Mouse (Mus musculus) forebrain, embryonic 14.5 days (tissue): ENCODE measurements at regions not wholly inside any gene's neighbourhood (a gene's known extent, or its start where the extent isn't known, plus 50 kb on each side); places are given as distances from the start of the nearest gene placed in this dataset.

Experiments used
- ATAC-seq: fragments of 200-750 bp; cut with Nextera tagmentation; 2 replicates; pipeline ENCODE4 v1.8.0; 2017; ENCODE audit warnings: mild to moderate bottlenecking, moderate library complexity
- DNase-seq: peaks from one replicate; pipeline ENCODE4 v3.0.0-alpha.2; 2015; ENCODE audit warnings: low spot score
- H3K27ac ChIP-seq: fragments of 300-500 bp; sonication (generic); 2 replicates; pipeline ENCODE4 v1.5.1; 2014; ENCODE audit warnings: low read depth, mild to moderate bottlenecking, control low read depth, low read length, moderate library complexity
- H3K27me3 ChIP-seq: fragments of 300-500 bp; sonication (generic); replicated peaks from 2 replicates; pipeline ENCODE4 v1.6.1; 2014; ENCODE audit warnings: low read length, control low read depth, mixed read lengths; ENCODE audit not compliant: control insufficient read depth, insufficient read depth
- H3K36me3 ChIP-seq: fragments of 300-500 bp; sonication (generic); 2 replicates; pipeline ENCODE4 v1.6.1; 2014; ENCODE audit warnings: low read length, control low read depth; ENCODE audit not compliant: control insufficient read depth, insufficient read depth
- H3K4me1 ChIP-seq: fragments of 300-500 bp; sonication (generic); 2 replicates; pipeline ENCODE4 v1.6.1; 2014; ENCODE audit warnings: antibody characterized with exemption, low read length, control low read depth; ENCODE audit not compliant: control insufficient read depth, insufficient read depth
- H3K4me2 ChIP-seq: fragments of 300-500 bp; sonication (generic); 2 replicates; pipeline ENCODE4 v1.6.1; 2014; ENCODE audit warnings: mild to moderate bottlenecking, control low read depth, low read length
- H3K4me3 ChIP-seq: fragments of 300-500 bp; sonication (generic); 2 replicates; pipeline ENCODE4 v1.5.1; 2014; ENCODE audit warnings: low read depth, low read length, control low read depth
- H3K9ac ChIP-seq: fragments of 300-500 bp; sonication (generic); 2 replicates; pipeline ENCODE4 v1.6.1; 2014; ENCODE audit warnings: mild to moderate bottlenecking, low read length, control low read depth, moderate library complexity
- H3K9me3 ChIP-seq: fragments of 300-500 bp; sonication (generic); replicated peaks from 2 replicates; pipeline ENCODE4 v1.6.1; 2016; ENCODE audit warnings: low read length, control low read depth, mixed read lengths; ENCODE audit not compliant: control insufficient read depth
- WGBS: fragments of 180-500 bp; shearing (Covaris S2); extraction: QIAGEN DNeasy Blood & Tissue Kit; methylation state at CpG from one replicate; pipeline ENCODE4 v1.1.7; 2014; 5-methylcytosine and 5-hydroxymethylcytosine counted together

DNA sequence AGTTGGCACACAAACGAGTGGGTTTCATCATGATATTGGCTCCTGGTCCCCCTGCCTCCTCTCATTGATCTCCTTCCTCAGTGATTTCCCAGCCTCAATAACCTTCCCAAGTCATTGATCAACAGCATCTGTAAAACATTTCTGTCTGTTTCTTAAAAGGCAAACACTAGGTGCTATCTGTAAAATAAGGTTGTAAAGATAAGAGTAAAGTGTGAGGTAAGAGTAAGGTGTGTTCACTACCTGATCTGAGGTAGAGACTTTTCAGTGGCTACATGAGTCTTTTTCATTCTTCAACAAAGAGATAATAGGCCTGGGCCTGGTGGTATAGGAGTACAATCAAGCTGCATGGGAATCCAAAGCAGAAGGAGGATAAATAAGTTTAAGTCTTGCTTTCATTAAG lies 55.7 kb downstream of the Plk2 start:
- H3K9ac ChIP-seq = no peak overlapping the region
- WGBS = 16% methylated on average over 1 of the region's 1 CpGs
- H3K36me3 ChIP-seq = no peaks in the 10 kb centered on the region
- H3K4me2 ChIP-seq = no peak overlapping the region
- H3K4me1 ChIP-seq = no peaks in the 10 kb centered on the region
- H3K9me3 ChIP-seq = no peaks in the 10 kb centered on the region
- no peaks in the 10 kb centered on the region for H3K27me3 ChIP-seq
- DNase-seq = no peak
- H3K4me3 ChIP-seq = no peak overlapping the region
- no peak overlapping the region for H3K27ac ChIP-seq
- no peak for ATAC-seq

DNA sequence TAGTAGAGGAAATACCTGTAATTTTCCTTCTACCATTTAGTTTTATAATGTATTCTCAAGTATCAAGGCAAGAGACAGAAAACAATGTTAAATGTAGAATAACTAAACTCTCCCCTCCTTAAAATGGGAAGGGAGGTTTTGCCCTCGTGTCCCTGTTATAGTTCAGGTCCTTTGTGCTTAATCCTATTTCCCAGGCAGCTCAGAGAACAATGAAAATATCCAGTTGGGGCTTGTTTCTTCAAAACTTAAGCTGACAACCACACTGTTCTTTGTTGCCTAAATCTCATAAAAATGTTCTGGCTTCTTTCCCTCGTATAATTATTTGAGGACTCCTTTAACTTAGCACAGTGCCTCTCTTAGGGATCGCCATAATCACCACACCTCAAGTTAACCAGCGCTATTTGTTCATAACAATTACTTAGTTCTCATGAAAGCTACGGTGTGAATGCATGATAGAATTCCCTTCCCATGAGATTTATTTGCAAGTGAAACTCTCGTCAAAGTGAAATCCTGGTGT lies 57.2 kb downstream of the Plk2 start:
- H3K9ac ChIP-seq = no peak overlapping the region
- H3K4me1 ChIP-seq = no peaks in the 10 kb centered on the region
- WGBS = 30% methylated on average over 6 of the region's 6 CpGs
- no peaks in the 10 kb centered on the region for H3K36me3 ChIP-seq
- no peak overlapping the region for H3K4me3 ChIP-seq
- H3K27me3 ChIP-seq = no peaks in the 10 kb centered on the region
- no peak overlapping the region for H3K4me2 ChIP-seq
- DNase-seq (no peak), ATAC-seq (no peak)
- H3K9me3 ChIP-seq = no peaks in the 10 kb centered on the region
- H3K27ac ChIP-seq = no peak overlapping the region

DNA sequence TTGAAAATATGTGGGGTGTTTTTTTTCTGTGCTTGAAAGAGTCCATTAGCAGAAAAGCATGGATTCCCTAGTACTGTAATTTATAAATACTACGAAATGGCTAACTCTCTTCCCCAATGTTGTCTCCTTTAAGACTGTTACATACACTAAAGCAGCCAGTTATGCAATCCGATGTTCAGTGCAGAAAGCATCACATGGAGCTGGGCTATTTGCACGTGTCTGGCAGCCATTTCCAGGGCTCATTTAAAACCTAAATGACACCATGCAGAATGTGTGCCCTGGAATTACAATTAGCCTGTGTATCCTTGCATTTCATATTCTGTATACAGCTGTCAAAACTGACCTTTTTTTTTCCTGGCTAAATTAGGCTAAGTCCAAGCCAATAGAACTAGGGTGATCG lies 60.2 kb downstream of the Plk2 start:
- no peak overlapping the region for H3K27ac ChIP-seq
- H3K4me2 ChIP-seq = no peak overlapping the region
- ATAC-seq (peak; percentile 65), DNase-seq (peak; percentile 46)
- H3K4me1 ChIP-seq = no peaks in the 10 kb centered on the region
- H3K27me3 ChIP-seq = no peaks in the 10 kb centered on the region
- H3K9me3 ChIP-seq = no peaks in the 10 kb centered on the region
- H3K4me3 ChIP-seq = no peak overlapping the region
- no peak overlapping the region for H3K9ac ChIP-seq
- 65% methylated on average over 4 of the region's 4 CpGs for WGBS
- H3K36me3 ChIP-seq = no peaks in the 10 kb centered on the region

DNA sequence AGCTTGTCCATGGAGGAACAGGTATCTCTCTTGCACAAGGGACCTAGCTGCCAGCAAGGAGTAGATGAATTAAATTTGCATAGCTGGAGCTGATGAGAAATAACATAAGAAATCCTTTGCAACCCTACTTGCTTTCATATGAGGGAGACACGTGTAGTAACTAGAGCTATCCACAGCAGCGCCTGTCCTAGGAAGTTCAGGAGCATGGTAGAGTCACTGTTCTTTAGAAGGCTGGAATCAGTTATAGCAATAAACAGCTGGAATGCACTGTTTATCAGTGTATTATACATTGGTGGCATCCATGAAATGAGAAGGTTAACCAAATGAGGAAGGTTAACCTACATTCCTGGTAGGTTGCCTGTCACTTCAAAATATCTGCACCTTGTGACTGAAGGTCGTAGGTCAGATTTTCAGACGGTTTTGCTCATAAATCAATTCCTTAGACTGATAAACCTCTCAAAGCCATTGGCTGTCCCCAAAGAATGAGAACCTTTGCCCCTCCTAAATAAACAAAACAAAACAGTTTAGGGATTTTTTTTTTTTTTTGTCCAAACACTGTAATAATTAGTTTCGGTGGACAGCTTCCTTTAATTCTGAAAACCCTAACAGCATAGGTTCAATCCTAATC lies 60.8 kb downstream of the Plk2 start:
- Histone ChIP-seq H3K4me3 (no peak overlapping the region), H3K4me2 (no peak overlapping the region), H3K27me3 (no peaks in the 10 kb centered on the region), H3K36me3 (no peaks in the 10 kb centered on the region), H3K9me3 (no peaks in the 10 kb centered on the region), H3K9ac (no peak overlapping the region), H3K4me1 (no peaks in the 10 kb centered on the region), H3K27ac (no peak overlapping the region)
- ATAC-seq (no peak), DNase-seq (no peak)
- WGBS = 92% methylated on average over 5 of the region's 5 CpGs

DNA sequence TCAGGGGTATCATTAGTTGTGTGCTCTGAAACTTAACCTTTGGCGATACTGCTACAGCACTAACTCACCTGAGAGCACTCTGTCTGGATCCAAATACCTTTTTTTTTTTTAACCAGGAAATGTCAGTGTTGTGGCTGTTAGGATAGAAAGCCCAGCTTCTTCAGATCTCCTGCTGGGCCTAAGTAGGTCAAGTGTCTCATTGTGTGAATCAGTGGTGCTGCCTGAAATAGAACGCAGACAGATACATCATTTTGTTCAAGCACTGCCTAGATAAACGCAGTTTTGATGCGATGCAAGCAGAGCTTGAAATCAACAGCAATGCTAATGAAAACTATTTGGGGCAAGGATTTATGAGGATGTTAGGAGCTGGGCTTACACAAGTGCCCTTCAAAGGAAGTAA lies 63.9 kb downstream of the Plk2 start:
- H3K27ac ChIP-seq = no peak overlapping the region
- no peak overlapping the region for H3K9ac ChIP-seq
- no peak overlapping the region for H3K4me2 ChIP-seq
- H3K4me1 ChIP-seq = no peaks in the 10 kb centered on the region
- H3K9me3 ChIP-seq = no peaks in the 10 kb centered on the region
- no peaks in the 10 kb centered on the region for H3K27me3 ChIP-seq
- 85% methylated on average over 4 of the region's 4 CpGs for WGBS
- ATAC-seq (no peak), DNase-seq (no peak)
- H3K36me3 ChIP-seq = no peaks in the 10 kb centered on the region
- H3K4me3 ChIP-seq = no peak overlapping the region

DNA sequence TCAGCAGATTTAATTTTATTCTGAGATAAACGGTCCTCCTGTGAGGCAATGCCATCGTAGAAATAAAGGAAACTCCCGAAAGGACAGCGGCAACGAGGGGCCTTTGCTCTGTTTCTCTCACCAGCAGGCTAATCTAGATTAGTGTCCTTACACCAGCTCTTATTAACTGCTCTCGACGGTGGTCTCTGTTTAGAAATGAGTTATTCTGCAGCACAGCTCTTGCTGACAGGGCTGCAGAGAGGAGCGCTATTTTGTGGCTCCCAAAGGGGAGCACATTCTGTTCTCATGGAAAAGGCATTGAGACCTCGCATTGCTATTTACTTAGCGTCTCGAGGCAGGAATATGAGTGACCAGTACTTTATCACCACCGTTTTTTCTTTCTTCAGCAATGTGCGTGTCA lies 66.7 kb downstream of the Plk2 start:
- no peak for ATAC-seq
- Histone ChIP-seq H3K4me2 (no peak overlapping the region), H3K27me3 (no peaks in the 10 kb centered on the region), H3K27ac (no peak overlapping the region), H3K4me3 (no peak overlapping the region), H3K36me3 (no peaks in the 10 kb centered on the region), H3K4me1 (no peaks in the 10 kb centered on the region), H3K9ac (no peak overlapping the region), H3K9me3 (no peaks in the 10 kb centered on the region)
- DNase-seq = no peak
- WGBS = 58% methylated on average over 13 of the region's 13 CpGs

DNA sequence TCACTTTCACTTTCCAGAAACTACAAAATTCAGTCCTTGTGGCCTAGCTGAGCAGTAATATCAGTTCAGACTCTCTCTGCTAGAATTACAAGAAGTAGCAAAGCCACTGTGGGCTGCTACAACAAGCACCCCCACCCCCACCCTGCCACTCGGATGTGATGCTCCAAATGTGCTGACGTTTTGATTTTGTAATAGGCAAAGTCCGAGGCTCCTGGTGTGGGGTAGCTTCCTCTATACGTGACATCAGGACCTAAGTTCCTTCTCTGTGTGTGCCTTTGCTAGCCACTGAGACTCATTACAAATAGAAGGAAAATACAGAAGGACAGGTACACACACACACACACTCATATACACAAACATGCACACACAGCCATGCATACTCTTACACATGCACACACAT lies 76.7 kb downstream of the Plk2 start:
- ATAC-seq = no peak
- Histone ChIP-seq H3K27me3 (no peaks in the 10 kb centered on the region), H3K27ac (no peak overlapping the region), H3K4me1 (no peaks in the 10 kb centered on the region), H3K9ac (no peak overlapping the region), H3K4me2 (no peak overlapping the region), H3K4me3 (no peak overlapping the region), H3K9me3 (no peaks in the 10 kb centered on the region), H3K36me3 (no peaks in the 10 kb centered on the region)
- 83% methylated on average over 4 of the region's 4 CpGs for WGBS
- DNase-seq = no peak

DNA sequence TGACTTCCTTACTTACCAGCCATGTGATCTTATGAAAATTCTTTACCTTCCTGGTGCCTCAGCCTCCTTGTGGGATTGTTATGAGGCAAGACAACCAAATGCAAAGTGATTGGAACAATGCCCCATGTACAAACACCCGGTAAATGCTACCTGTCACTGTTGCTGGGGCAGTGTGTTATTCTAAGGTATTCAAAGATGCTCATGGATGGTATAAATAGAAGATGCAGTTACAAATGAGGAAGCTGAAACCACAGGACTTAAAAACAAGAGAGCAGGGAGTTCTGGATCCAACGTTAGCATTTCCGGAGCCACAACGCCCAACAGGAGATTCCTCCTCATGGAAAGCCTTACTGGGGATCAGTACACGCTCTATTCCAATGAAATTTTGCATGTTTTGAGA lies 82.9 kb downstream of the Plk2 start:
- Histone ChIP-seq H3K27me3 (no peaks in the 10 kb centered on the region), H3K9ac (no peak overlapping the region), H3K36me3 (no peaks in the 10 kb centered on the region), H3K4me2 (no peak overlapping the region), H3K4me3 (no peak overlapping the region), H3K9me3 (no peaks in the 10 kb centered on the region), H3K27ac (no peak overlapping the region), H3K4me1 (no peaks in the 10 kb centered on the region)
- WGBS = 89% methylated on average over 5 of the region's 5 CpGs
- DNase-seq (no peak), ATAC-seq (no peak)

DNA sequence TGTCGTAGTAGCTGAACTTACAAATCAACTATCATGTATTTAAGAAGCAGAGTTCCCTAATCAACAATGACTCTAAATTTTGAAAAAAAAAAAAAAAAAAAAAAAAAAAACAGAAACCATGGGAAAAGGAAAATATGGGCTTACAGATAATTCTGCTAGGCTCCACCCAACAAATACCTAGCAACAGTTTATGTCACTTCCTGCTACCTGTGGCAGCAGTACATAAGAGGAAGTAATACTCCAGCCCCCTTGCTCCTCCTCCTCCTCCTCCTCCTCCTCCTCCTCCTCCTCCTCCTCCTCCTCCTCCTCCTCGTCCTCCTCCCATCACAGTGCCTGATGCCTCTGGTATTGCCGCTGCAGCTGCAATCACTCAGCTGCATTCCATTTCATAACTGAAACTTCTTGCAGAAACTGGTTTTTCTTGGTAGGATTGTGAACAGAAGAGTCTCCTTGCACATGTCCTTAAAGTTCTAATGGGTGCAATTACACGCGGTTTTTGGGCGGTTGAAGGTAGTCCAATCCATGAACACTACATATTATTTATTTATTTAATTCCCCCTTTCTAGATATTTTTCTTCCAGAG lies 89.6 kb downstream of the Plk2 start:
- Histone ChIP-seq H3K27ac (no peak overlapping the region), H3K36me3 (no peaks in the 10 kb centered on the region), H3K9ac (no peak overlapping the region), H3K4me3 (no peak overlapping the region), H3K9me3 (no peaks in the 10 kb centered on the region), H3K27me3 (no peaks in the 10 kb centered on the region), H3K4me2 (no peak overlapping the region), H3K4me1 (no peaks in the 10 kb centered on the region)
- no peak for DNase-seq
- ATAC-seq = no peak
- WGBS = 97% methylated on average over 5 of the region's 6 CpGs
